Mouse (Mus musculus): ENCODE data around the gene Elane.

Gene Elane

GRCm38 (mm10) chr10:79858416-79859074, 27.5 kb upstream of the Elane start:
- no peak for DNase-seq (ENCODE audit: low read depth)

- no peak for DNase-seq (ENCODE audit: low read depth)
These were observed 26.9 kb upstream of the Elane start for GRCm38 (mm10) chr10:79859116-79859515.

- no peak for DNase-seq (ENCODE audit: low read depth)
These were observed 25.8 kb upstream of the Elane start for GRCm38 (mm10) chr10:79860079-79860911.

- DNase-seq (ENCODE audit: low read depth) = no peak
These were observed 24.6 kb upstream of the Elane start for GRCm38 (mm10) chr10:79861230-79862048.

GRCm38 (mm10) chr10:79862049-79862788, 23.8 kb upstream of the Elane start:
- DNase-seq (ENCODE audit: low read depth) = no peak

DNA sequence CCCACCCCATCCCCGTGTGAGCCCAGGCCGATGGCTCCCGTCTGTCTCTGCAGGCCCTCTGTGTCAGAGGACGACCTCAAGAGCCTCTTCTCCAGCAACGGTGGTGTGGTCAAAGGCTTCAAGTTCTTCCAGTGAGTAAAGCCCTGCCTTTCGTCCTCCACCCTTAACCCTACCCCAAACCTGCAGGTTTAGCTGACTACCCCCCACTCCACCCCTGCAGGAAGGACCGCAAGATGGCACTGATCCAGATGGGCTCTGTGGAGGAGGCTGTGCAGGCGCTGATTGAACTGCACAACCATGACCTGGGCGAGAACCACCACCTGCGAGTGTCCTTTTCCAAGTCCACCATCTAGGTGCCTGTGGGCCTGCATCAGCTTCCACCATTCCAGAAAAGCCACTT, 23.1 kb upstream of the Elane start:
- no peak for DNase-seq (ENCODE audit: low read depth)

GRCm38 (mm10) chr10:79864351-79865188, 21.5 kb upstream of the Elane start:
- peak; percentile 76 for DNase-seq (ENCODE audit: low read depth)

DNA sequence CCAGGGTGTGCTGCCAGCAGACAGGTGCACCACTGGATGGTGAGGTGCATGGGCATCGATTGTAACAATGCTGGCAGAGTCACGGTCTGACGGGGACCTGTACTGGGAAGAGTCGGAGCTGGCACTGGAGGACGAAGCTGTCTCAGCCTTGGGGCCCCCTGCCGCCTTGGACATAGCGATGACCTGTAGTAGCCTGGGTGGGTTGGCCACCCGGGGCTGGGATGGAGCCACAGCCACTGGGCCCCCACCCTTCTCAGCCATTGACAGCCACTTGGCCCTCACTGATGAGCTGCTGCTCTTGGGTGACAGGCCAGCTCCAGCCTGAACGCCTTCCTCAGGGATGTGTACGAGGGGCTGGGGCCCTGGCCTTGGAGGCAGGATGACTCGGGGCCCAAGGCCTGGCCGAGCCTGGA, 20.9 kb upstream of the Elane start:
- DNase-seq (ENCODE audit: low read depth) = no peak

DNA sequence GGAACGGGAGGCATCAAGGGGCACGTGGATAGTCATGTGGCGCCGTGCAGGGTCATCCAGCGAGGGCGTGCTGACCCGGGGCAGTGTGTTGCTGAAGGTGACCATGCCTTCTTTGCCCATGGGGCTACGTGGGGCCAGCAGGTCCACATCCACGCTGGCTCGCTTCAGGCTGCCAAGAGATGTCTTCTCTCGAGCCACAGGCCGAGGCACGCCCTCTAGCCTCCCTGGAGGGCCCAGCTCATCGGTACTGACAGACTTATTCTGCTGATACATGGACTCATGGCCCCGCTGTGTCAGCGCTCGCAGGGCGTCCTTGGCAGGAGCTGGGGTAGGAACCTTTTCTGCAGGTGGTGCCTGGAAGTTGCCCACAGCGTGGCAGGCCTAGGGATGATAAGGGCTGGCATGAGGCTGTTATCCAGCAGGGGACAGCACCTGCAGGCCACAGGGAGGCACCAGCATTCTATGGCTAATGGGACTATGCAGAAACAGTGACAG, 20.2 kb upstream of the Elane start:
- peak; percentile 64 for DNase-seq (ENCODE audit: low read depth)

GRCm38 (mm10) chr10:79866601-79867000, 19.4 kb upstream of the Elane start:
- no peak for DNase-seq (ENCODE audit: low read depth)

GRCm38 (mm10) chr10:79871845-79872244, 14.2 kb upstream of the Elane start:
- no peak for DNase-seq (ENCODE audit: low read depth)

DNA sequence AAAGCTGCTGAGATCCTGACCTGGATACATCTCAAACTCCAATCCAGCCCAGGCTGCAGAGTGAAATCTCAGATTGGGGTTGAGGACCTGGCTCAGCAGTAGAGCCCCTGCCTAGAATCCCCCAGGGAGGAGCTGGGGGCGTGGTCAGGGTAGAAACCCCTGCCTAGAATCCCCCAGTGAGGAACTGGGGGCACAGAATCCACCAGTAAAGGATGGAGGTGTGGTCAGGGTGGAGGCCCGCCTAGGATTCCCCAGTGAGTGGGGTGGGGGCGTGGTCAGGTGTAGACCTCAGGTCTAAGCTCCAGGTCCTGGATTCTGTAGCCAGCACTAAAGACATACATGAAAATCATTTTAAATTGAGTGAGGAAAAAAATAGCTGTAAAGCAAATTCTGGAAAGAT, 13.2 kb upstream of the Elane start:
- DNase-seq (ENCODE audit: low read depth) = no peak

DNA sequence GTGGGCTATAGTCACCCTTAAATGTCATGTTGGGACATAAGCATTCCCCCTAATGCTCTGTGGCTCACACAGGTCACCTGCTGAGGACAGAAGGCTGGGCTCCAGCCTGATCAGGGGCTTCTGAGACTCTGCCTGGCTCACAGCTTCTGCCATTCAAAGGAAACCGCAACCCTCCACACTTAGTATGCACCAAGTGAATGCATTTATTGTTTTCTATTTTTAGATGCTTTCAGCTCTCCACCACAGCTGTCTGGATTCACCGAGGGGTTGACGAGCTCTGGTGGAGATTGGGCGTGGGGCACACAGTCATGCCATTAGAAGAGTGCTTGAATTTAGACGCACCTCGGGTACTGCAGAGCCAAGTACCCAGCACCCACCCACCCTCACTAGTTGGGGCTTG, 12.7 kb upstream of the Elane start:
- no peak for DNase-seq (ENCODE audit: low read depth)

DNA sequence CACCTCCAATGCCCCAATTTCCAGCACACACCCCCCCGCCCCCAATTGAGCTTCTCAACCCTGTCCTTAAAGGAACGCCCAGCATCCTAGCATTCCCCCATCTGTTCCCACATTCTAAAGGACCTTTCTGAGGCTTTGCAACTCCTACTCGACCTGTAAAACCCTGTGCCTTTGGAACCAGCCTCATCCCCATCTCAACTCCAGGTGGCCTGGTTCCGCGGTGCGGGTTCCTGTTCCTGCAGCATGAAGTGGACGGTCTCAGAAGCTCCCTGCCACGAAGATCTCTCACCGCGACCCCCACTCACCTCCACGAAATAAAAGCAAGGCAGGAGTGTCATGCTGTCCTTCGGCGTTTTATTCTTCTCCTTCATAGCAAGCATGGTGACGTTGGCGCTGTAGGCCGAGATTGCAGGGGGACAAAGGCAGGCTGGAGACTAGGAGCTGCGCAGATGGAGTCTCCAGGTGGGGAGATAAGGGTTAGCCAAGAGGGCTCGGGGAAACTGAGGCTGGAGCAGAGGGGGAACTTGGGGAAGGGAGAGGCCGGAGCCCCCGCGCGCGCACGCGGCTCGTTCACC, 12.2 kb upstream of the Elane start:
- no peak for DNase-seq (ENCODE audit: low read depth)

DNA sequence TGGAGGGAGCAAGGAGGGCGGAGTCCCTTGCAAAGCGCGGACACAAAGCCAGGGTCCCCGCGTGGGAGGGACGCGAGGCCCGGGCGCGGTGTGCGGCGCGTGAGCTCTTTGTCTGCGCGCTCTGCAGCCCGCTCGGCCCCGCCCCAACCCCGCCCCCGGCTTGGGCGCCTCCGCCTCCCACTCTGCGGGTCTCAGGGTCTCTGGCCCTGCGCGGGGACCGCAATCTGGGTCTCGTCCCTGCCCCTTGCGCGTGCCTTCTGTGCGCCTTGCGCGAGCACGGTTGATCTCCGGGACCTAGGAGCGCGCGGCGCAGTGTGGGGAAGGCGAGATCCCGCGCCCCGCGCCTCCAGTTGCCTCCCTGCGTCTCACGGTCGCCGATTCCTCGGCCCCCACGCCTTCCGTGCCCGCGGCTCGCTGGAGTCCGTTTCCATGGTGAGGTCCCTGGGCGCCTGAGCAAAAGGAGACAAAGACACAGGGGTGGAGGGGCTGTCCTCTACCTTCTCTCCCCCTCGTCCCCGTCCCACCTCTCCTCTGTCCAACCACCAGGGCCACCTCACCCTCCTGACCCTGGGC, 11.7 kb upstream of the Elane start, which contains the start of the genes Prtn3 and Plppr3:
Prtn3 (plus strand) TSS at position 187 of the 573 bp plus-strand sequence.
Plppr3 (minus strand) TSS at position 345 of the 573 bp plus-strand sequence.
- no peak for DNase-seq (ENCODE audit: low read depth)

DNA sequence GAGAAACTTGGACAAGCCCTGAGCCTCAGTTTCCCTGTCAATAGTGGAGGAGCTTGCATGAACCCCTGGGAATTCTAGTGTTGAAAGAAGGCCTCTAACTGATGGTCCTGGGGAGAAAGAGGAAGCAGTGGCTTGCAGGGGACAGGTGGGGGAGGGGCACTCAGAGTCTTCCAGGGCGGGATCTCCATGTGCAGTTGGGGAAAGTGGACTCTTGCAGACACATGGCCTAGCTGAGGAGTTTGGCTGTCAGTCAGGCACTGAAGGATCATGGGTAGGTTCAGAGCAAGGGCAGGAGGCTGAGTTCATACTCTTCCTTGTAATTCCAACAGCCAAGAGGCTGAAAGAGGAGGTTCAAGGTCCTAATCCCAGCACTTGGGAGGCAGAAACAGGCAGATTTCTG, 8.9 kb upstream of the Elane start:
- DNase-seq (ENCODE audit: low read depth) = peak; percentile 89

DNA sequence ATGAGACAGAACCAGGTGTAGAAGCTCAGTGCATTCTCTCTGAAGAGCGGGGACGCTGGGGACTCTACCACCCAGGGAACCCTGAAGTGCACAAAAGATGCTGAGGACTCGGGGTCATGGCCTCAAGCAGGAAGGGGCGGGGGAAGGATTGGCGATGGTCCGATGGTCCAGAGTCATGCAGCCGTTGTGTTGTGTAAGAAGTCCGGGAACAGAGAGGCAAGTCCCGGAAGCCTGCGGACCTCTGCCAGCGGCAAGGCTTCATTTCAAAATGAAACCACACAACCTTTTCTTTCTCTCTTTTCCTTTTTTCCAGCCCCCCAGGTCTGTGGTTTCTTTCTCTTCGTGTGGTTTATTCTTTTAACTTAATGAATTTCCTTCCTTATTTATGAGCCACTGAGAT, 8.3 kb upstream of the Elane start:
- peak; percentile 98 for DNase-seq (ENCODE audit: low read depth)

DNA sequence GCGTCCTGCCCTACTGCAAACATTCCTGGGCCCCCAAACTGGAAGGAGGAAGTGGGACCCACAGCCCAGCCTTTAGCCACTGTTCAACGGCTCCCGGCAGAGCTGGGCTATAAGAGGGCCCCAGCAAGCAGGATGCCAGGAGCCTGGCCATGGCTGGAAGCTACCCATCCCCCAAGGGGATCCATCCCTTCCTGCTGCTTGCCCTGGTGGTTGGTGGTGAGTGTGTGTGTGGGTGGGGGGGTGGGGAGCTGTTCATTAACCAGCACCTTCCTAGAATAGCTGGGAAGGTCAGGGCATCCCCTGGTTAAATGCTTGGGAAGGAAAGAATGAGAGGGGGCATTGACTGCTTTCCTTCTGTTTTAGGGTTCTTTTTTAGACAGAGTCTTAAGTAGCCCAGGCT, 6.5 kb upstream of the Elane start:
- no peak for DNase-seq (ENCODE audit: low read depth)

DNA sequence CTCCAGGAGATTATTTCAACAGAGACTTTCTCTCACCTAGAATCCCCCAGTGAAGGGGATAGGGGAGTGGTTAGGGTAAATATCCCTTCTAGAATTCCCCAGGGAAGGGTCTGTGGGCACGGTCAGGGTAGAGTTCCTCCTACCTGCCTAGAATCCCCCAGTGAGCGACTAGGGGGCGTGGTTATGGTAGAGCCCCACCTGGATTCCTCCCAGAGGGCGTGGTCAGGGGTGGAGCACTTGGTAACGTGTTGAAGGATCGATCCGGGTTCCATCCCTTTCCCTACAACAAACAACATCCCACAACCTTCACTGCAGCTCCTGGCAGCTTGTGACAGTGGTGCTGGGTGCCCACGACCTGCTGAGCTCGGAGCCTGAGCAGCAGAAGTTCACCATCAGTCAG, 5.3 kb upstream of the Elane start:
- peak; percentile 78 for DNase-seq (ENCODE audit: low read depth)

DNA sequence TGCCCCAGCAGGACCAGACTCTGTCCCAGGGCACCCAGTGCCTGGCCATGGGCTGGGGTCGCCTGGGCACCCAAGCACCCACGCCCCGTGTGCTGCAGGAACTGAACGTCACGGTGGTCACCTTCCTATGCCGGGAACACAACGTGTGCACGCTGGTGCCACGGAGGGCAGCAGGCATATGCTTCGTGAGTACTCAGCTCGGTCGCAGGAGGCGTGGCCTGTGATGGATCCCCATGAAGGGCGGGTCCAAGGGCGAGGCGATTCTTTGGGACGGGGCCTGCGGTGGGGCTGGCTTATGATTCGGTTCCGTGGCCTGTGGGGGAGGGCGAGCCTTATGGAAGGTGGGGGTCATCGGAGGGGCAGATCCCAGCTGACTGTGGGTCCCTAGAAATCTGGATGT, 4.1 kb upstream of the Elane start:
- DNase-seq (ENCODE audit: low read depth) = peak; percentile 79

All from 416B (cell line).